Mouse (Mus musculus): ENCODE data around the gene St6galnac1. TPM values are rescaled to one million over a fixed set of nuclear protein-coding genes. Genes with fewer than 3 reads are reported as not detected.

St6galnac1 gene
- polyA plus RNA-seq, 1 experiment = 0.09 TPM

GRCm38 (mm10) chr11:116818722-116819121, 43.4 kb upstream of the St6galnac1 start:
- Histone ChIP-seq H3K4me1 (ENCODE audit: control insufficient read depth, insufficient read depth, low read length) (no peaks in the 10 kb centered on the region), H3K27me3 (ENCODE audit: control insufficient read depth, insufficient read depth, low read length) (no peaks in the 10 kb centered on the region), H3K27ac (ENCODE audit: control insufficient read depth, insufficient read depth, low read depth, low read length) (no peak overlapping the region), H3K36me3 (ENCODE audit: control insufficient read depth, insufficient read depth, low read length) (no peaks in the 10 kb centered on the region), H3K4me3 (ENCODE audit: control insufficient read depth, low read depth, low read length) (no peak overlapping the region)
- no peak for TF ChIP-seq CTCF (IDR thresholded peaks at IDR 0.05; ENCODE audit: control insufficient read depth, insufficient read depth, insufficient replicate concordance, low read depth, low read length)
- TF ChIP-seq POLR2A (IDR thresholded peaks at IDR 0.05; ENCODE audit: control insufficient read depth, low read depth, low read length) = no peak

GRCm38 (mm10) chr11:116817567-116817966, 42.3 kb upstream of the St6galnac1 start:
- H3K27ac ChIP-seq (ENCODE audit: control insufficient read depth, insufficient read depth, low read depth, low read length) = no peak overlapping the region
- H3K36me3 ChIP-seq (ENCODE audit: control insufficient read depth, insufficient read depth, low read length) = no peaks in the 10 kb centered on the region
- H3K27me3 ChIP-seq (ENCODE audit: control insufficient read depth, insufficient read depth, low read length) = no peaks in the 10 kb centered on the region
- H3K4me1 ChIP-seq (ENCODE audit: control insufficient read depth, insufficient read depth, low read length) = no peaks in the 10 kb centered on the region; the same call in 1 of the 2 replicates
- TF ChIP-seq POLR2A (IDR thresholded peaks at IDR 0.05; ENCODE audit: control insufficient read depth, low read depth, low read length) = no peak
- TF ChIP-seq CTCF (IDR thresholded peaks at IDR 0.05; ENCODE audit: control insufficient read depth, insufficient read depth, insufficient replicate concordance, low read depth, low read length) = no peak
- no peak overlapping the region for H3K4me3 ChIP-seq (ENCODE audit: control insufficient read depth, low read depth, low read length)

GRCm38 (mm10) chr11:116816769-116817168, 41.5 kb upstream of the St6galnac1 start:
- Histone ChIP-seq H3K27me3 (ENCODE audit: control insufficient read depth, insufficient read depth, low read length) (no peaks in the 10 kb centered on the region), H3K4me3 (ENCODE audit: control insufficient read depth, low read depth, low read length) (no peak overlapping the region), H3K27ac (ENCODE audit: control insufficient read depth, insufficient read depth, low read depth, low read length) (peak overlapping the region; percentile 56; the same call in 1 of the 2 replicates), H3K36me3 (ENCODE audit: control insufficient read depth, insufficient read depth, low read length) (no peaks in the 10 kb centered on the region), H3K4me1 (ENCODE audit: control insufficient read depth, insufficient read depth, low read length) (peaks cover under 1% of the 10 kb centered on the region)
- TF ChIP-seq CTCF (IDR thresholded peaks at IDR 0.05; ENCODE audit: control insufficient read depth, insufficient read depth, insufficient replicate concordance, low read depth, low read length) = no peak
- TF ChIP-seq POLR2A (IDR thresholded peaks at IDR 0.05; ENCODE audit: control insufficient read depth, low read depth, low read length) = no peak

GRCm38 (mm10) chr11:116814884-116815415, 39.6 kb upstream of the St6galnac1 start:
- Histone ChIP-seq H3K4me1 (ENCODE audit: control insufficient read depth, insufficient read depth, low read length) (peaks cover 5% of the 10 kb centered on the region), H3K36me3 (ENCODE audit: control insufficient read depth, insufficient read depth, low read length) (no peaks in the 10 kb centered on the region), H3K27me3 (ENCODE audit: control insufficient read depth, insufficient read depth, low read length) (no peaks in the 10 kb centered on the region), H3K4me3 (ENCODE audit: control insufficient read depth, low read depth, low read length) (no peak overlapping the region), H3K27ac (ENCODE audit: control insufficient read depth, insufficient read depth, low read depth, low read length) (peak overlapping the region; percentile 29)
- TF ChIP-seq POLR2A (IDR thresholded peaks at IDR 0.05; ENCODE audit: control insufficient read depth, low read depth, low read length) (no peak), CTCF (IDR thresholded peaks at IDR 0.05; ENCODE audit: control insufficient read depth, insufficient read depth, insufficient replicate concordance, low read depth, low read length) (no peak)

GRCm38 (mm10) chr11:116814076-116814883, 39.0 kb upstream of the St6galnac1 start:
- Histone ChIP-seq H3K4me3 (ENCODE audit: control insufficient read depth, low read depth, low read length) (no peak overlapping the region), H3K27me3 (ENCODE audit: control insufficient read depth, insufficient read depth, low read length) (no peaks in the 10 kb centered on the region), H3K4me1 (ENCODE audit: control insufficient read depth, insufficient read depth, low read length) (peaks cover 5% of the 10 kb centered on the region), H3K27ac (ENCODE audit: control insufficient read depth, insufficient read depth, low read depth, low read length) (peak overlapping the region; percentile 52; the same call in 1 of the 2 replicates), H3K36me3 (ENCODE audit: control insufficient read depth, insufficient read depth, low read length) (no peaks in the 10 kb centered on the region)
- no peak for TF ChIP-seq POLR2A (IDR thresholded peaks at IDR 0.05; ENCODE audit: control insufficient read depth, low read depth, low read length)
- no peak for TF ChIP-seq CTCF (IDR thresholded peaks at IDR 0.05; ENCODE audit: control insufficient read depth, insufficient read depth, insufficient replicate concordance, low read depth, low read length)

GRCm38 (mm10) chr11:116813610-116814009, 38.3 kb upstream of the St6galnac1 start:
- TF ChIP-seq CTCF (IDR thresholded peaks at IDR 0.05; ENCODE audit: control insufficient read depth, insufficient read depth, insufficient replicate concordance, low read depth, low read length) (no peak), POLR2A (IDR thresholded peaks at IDR 0.05; ENCODE audit: control insufficient read depth, low read depth, low read length) (no peak)
- Histone ChIP-seq H3K27ac (ENCODE audit: control insufficient read depth, insufficient read depth, low read depth, low read length) (peak overlapping the region; percentile 52; the same call in 1 of the 2 replicates), H3K27me3 (ENCODE audit: control insufficient read depth, insufficient read depth, low read length) (no peaks in the 10 kb centered on the region), H3K4me3 (ENCODE audit: control insufficient read depth, low read depth, low read length) (no peak overlapping the region), H3K4me1 (ENCODE audit: control insufficient read depth, insufficient read depth, low read length) (peaks cover 7% of the 10 kb centered on the region), H3K36me3 (ENCODE audit: control insufficient read depth, insufficient read depth, low read length) (no peaks in the 10 kb centered on the region)

- no peak overlapping the region for H3K4me3 ChIP-seq (ENCODE audit: control insufficient read depth, low read depth, low read length)
- peaks cover 7% of the 10 kb centered on the region for H3K4me1 ChIP-seq (ENCODE audit: control insufficient read depth, insufficient read depth, low read length)
Measured at GRCm38 (mm10) chr11:116812793-116813529, 37.7 kb upstream of the St6galnac1 start.

More at GRCm38 (mm10) chr11:116812793-116813529, 37.7 kb upstream of the St6galnac1 start:
- Histone ChIP-seq H3K36me3 (ENCODE audit: control insufficient read depth, insufficient read depth, low read length) (no peaks in the 10 kb centered on the region), H3K27ac (ENCODE audit: control insufficient read depth, insufficient read depth, low read depth, low read length) (no peak overlapping the region; the same call in 1 of the 2 replicates), H3K27me3 (ENCODE audit: control insufficient read depth, insufficient read depth, low read length) (no peaks in the 10 kb centered on the region)
- TF ChIP-seq CTCF (IDR thresholded peaks at IDR 0.05; ENCODE audit: control insufficient read depth, insufficient read depth, insufficient replicate concordance, low read depth, low read length) = no peak
- TF ChIP-seq POLR2A (IDR thresholded peaks at IDR 0.05; ENCODE audit: control insufficient read depth, low read depth, low read length) = no peak
